Mouse (Mus musculus): ENCODE data around the gene Zcwpw1.
"Not testable (repeated sequence)": the region's sequence is repeated elsewhere in the genome, so short reads cannot be mapped to it uniquely, and the experiment has no call there.

DNA sequence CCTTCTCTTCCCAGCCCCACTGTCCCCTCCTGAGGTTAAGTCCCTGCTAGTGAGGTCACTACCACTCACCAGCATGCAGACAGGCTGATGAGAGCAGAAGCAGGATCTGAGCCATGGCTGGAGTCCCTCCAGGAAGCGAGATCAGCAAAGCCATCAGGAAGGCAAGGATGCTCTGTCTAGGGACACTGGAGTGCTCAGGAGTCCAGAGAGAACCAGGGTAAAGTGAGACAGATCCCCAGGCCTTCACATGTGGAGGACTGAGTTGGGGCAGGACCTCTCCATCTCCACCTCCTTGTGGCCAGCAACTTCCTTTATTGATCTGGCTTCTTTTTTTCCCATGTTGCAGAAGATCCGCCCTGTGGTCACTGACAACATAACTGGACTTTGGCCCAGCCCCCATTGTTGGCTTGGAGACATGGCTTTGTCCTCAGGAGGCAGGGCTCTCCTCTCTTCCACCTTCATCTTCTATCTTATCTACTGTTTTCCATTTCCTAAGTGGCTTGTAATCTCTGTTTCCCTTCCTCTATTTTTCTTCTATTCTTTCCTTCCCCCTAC is 48.4 kb downstream of the Zcwpw1 start, which contains the start of gene Pilra:
- not testable (repeated sequence) for TF ChIP-seq CTCF (IDR thresholded peaks at IDR 0.05; ENCODE audit: low read depth); EP300 (optimal IDR thresholded peaks at IDR 0.05)
